Mouse (Mus musculus) midbrain, embryonic 16.5 days (tissue): ENCODE results near the gene Krtap16-1. TPM values are rescaled to one million over a fixed set of nuclear protein-coding genes. Genes with fewer than 3 reads are reported as not detected.

Experiments
- ATAC-seq: fragments of 200-750 bp; cut with Nextera tagmentation; 2 replicates; pipeline ENCODE4 v1.8.0; 2017; ENCODE audit warnings: moderate TSS enrichment
- H3K27ac ChIP-seq: fragments of 300-500 bp; sonication (generic); 2 replicates; pipeline ENCODE4 v1.5.1; 2014; ENCODE audit warnings: mild to moderate bottlenecking, low read length, mixed read lengths
- H3K27me3 ChIP-seq: fragments of 300-500 bp; sonication (generic); 2 replicates; pipeline ENCODE4 v1.6.1; 2014; ENCODE audit warnings: low read depth, low read length, mixed read lengths; ENCODE audit not compliant: control insufficient read depth, insufficient read depth
- H3K36me3 ChIP-seq: fragments of 300-500 bp; sonication (generic); 2 replicates; pipeline ENCODE4 v1.6.1; 2014; ENCODE audit warnings: mild to moderate bottlenecking, low read length, moderate library complexity, mixed read lengths; ENCODE audit not compliant: control insufficient read depth, insufficient read depth
- H3K4me1 ChIP-seq: fragments of 300-500 bp; sonication (generic); 2 replicates; pipeline ENCODE4 v1.6.1; 2014; ENCODE audit warnings: mild to moderate bottlenecking, low read length, mixed read lengths; ENCODE audit not compliant: control insufficient read depth, insufficient read depth
- H3K4me2 ChIP-seq: fragments of 300-500 bp; sonication (generic); 2 replicates; pipeline ENCODE4 v1.6.1; 2014; ENCODE audit warnings: mild to moderate bottlenecking, low read length, mixed read lengths
- H3K4me3 ChIP-seq: fragments of 300-500 bp; sonication (generic); 2 replicates; pipeline ENCODE4 v1.5.1; 2014; ENCODE audit warnings: low read depth, mild to moderate bottlenecking, low read length, moderate library complexity, mixed read lengths
- H3K9ac ChIP-seq: fragments of 300-500 bp; sonication (generic); 2 replicates; pipeline ENCODE4 v1.6.1; 2014; ENCODE audit warnings: low read depth, low read length, mixed read lengths
- H3K9me3 ChIP-seq: fragments of 300-500 bp; sonication (generic); replicated peaks from 2 replicates; pipeline ENCODE4 v1.6.1; 2014; ENCODE audit warnings: mild to moderate bottlenecking, low read length, mixed read lengths; ENCODE audit not compliant: control insufficient read depth, poor library complexity, severe bottlenecking
- WGBS: fragments of 180-500 bp; shearing (Covaris S2); extraction: QIAGEN DNeasy Blood & Tissue Kit; methylation state at CpG from one replicate; pipeline ENCODE4 v1.1.7; 2014; 5-methylcytosine and 5-hydroxymethylcytosine counted together
- polyA plus RNA-seq: library from polyadenylated mRNA; unstranded; fragments of >200 nt; fragmentation: Nextera tagmentation; extraction: Ambion mirVana; gene quantifications from 2 replicates; pipeline ENCODE4 v1.2.1, GENCODE M21; 2015

Gene Krtap16-1
- polyA plus RNA-seq, result 0.17 TPM in 1 of 2 replicates, not detected in the other

DNA sequence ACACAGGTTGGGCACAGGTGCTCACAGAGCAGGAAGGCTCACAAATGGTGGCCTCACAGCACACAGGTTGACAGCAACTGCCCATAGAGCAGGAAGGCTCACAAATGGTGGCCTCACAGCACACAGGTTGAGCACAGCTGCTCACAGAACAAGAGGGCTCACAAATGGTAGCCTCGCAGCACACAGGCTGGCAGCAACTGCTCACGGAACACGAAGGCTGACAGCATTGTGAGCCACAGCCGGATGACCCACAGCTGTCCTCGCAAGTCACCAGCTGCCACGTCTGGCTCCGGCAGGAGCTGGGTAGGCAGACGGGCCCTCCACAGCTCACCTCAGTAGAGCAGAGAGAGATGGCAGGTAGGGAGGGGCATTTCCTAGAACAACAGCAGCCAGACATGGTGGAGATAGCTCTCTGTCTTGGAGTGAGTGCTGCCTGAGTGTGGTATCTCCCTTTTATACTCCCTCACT is at the start of gene Krtap16-1:
Krtap16-1 (minus strand) TSS at position 418 of the 468 bp plus-strand sequence.
- H3K9me3 ChIP-seq, result no peaks in the 10 kb centered on the region
- no peak within 1 kb of the TSS for H3K4me3 ChIP-seq
- H3K4me1 ChIP-seq, result 0 out of 2 replicates have a peak, but pooled peaks cover 4% of the 10 kb centered on the region
- 84% methylated on average over 8 of the region's 8 CpGs for WGBS
- no peaks in the 10 kb centered on the region for H3K27me3 ChIP-seq
- H3K36me3 ChIP-seq, result no peaks in the 10 kb centered on the region
- peak within 1 kb of the TSS; percentile 33 for H3K27ac ChIP-seq
- no peak within 1 kb of the TSS for H3K9ac ChIP-seq
- ATAC-seq, result 0 out of 2 replicates have a peak, but pooled peaks have one; percentile 28
- H3K4me2 ChIP-seq, result no peak within 1 kb of the TSS

DNA sequence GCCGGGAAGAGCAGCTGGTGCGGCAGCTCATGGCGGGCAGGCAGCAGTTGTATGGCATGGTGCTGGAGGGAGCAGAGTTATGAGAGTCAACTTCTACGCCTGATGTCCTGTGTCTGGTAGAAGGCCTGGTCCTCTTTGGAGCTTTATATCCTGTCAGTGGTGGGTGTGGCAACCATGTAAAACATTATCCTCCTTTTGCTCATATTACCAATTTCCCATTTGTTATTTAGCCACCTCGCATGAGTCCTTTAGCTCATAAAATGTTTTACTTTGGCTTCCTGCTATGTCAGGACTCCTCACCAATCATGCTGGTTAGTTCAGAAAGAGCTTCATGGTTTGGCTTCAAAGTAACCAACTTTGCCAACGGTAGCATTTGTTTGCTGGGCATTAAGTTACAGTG is 43.4 kb upstream of the Krtap16-1 start, which contains the start of gene Krt33b:
Krt33b (minus strand) TSS at position 101 of the 400 bp plus-strand sequence.
- WGBS, result 91% methylated on average over 6 of the region's 6 CpGs
- Histone ChIP-seq H3K4me3 (no peak within 1 kb of the TSS), H3K4me1 (no peaks in the 10 kb centered on the region), H3K4me2 (no peak within 1 kb of the TSS), H3K27ac (no peak within 1 kb of the TSS), H3K9ac (no peak within 1 kb of the TSS), H3K27me3 (no peaks in the 10 kb centered on the region), H3K9me3 (no peaks in the 10 kb centered on the region), H3K36me3 (no peaks in the 10 kb centered on the region)
- ATAC-seq, result no peak

DNA sequence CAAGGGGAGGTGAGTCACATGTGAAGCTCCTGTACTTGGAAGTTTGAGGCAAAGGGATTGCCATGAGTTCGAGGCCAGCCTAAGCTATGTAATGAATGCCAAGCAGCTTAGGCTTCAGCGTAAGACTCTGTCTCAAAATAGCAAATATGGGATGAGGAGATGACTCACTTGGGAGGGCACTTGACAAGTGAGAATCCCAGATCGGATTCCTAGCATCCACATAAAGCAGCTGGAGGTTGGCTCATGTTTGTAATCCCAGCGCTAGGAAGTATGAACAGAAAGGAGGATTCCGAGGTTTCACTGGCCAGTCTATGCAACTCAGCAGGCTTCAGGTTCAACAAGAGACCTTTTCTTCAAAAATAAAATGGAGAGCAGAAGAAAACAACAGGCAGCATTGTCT is 35.0 kb upstream of the Krtap16-1 start:
- no peak for ATAC-seq
- H3K9me3 ChIP-seq, result no peaks in the 10 kb centered on the region
- no peak overlapping the region for H3K4me3 ChIP-seq
- H3K27ac ChIP-seq, result no peak overlapping the region
- no peaks in the 10 kb centered on the region for H3K36me3 ChIP-seq
- no peak overlapping the region for H3K9ac ChIP-seq
- no peak overlapping the region for H3K4me2 ChIP-seq
- no peaks in the 10 kb centered on the region for H3K4me1 ChIP-seq
- 81% methylated on average over 5 of the region's 5 CpGs for WGBS
- no peaks in the 10 kb centered on the region for H3K27me3 ChIP-seq

DNA sequence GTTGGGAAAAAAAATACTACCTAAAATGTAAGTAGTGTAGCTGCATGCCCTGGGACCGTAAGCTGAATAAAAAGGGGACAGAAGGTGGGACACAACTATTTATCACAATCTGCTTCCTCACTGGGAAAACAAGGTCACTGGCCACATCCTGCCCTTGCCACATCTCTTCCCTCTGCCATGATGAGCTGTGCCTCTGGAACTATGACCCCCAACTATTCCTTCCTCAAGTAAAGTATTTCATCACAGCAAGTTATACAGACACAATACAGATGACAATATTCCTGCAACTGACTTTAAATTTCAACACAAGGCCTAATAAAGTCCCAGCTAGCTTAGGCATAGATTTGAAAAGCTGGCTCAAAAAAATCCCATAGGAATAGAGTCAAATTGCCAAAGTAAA is 33.1 kb upstream of the Krtap16-1 start:
- Histone ChIP-seq H3K27me3 (no peaks in the 10 kb centered on the region), H3K36me3 (no peaks in the 10 kb centered on the region), H3K4me3 (no peak overlapping the region), H3K27ac (no peak overlapping the region), H3K9me3 (no peaks in the 10 kb centered on the region), H3K4me1 (no peaks in the 10 kb centered on the region), H3K9ac (no peak overlapping the region), H3K4me2 (no peak overlapping the region)
- WGBS, result 100% methylated on average over 1 of the region's 1 CpGs
- ATAC-seq, result no peak

DNA sequence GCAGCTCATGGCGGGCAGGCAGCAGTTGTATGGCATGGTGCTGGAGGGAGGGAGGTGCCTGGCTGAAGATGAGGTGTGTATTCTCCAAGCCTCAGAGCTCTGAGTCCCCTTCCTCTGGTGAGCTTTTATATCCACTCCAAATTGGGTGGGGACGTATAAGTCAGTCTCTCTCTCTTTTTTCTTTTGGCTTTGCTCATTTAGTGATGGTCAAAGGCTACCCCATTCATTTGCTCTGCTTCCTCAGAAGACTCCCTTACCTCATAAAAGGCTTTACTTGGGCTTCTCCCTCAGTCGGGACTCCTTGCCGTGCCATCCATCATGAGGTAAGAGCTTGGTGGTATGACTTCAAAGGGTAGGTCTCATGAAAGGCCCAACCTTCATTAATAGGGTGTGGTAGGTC is 29.7 kb upstream of the Krtap16-1 start, which contains the start of gene Krt33a:
Krt33a (minus strand) TSS at position 101 of the 400 bp plus-strand sequence.
- 82% methylated on average over 4 of the region's 4 CpGs for WGBS
- no peak within 1 kb of the TSS for H3K27ac ChIP-seq
- H3K36me3 ChIP-seq, result no peaks in the 10 kb centered on the region
- H3K27me3 ChIP-seq, result no peaks in the 10 kb centered on the region
- H3K4me1 ChIP-seq, result no peaks in the 10 kb centered on the region
- no peak within 1 kb of the TSS for H3K9ac ChIP-seq
- H3K9me3 ChIP-seq, result no peaks in the 10 kb centered on the region
- H3K4me3 ChIP-seq, result no peak within 1 kb of the TSS
- H3K4me2 ChIP-seq, result no peak within 1 kb of the TSS
- ATAC-seq, result no peak

DNA sequence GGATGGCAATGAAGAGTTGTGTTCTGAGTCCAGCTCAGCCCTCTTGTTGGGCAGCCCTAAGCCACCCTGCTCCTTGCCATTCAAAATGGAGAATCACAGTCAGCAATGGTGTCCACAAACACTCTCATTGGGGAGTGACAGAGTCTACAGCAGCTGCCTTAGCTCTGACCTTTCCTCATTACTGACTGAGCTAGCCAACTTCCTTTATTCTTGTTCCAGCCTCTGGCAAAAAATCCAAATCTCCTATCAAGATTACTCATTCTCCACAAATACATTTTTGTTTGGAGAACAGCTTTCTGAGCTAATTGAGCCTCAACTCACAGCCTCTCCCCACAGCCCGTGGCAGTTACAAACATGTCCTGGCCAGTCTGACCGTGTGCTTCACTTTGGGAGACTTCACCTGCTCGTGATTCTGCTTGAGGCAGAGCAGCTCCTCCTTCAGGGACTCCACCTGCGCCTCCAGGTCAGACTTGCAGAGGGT is 27.3 kb upstream of the Krtap16-1 start:
- no peak for ATAC-seq
- Histone ChIP-seq H3K4me1 (no peaks in the 10 kb centered on the region), H3K36me3 (no peaks in the 10 kb centered on the region), H3K4me2 (no peak overlapping the region), H3K4me3 (no peak overlapping the region), H3K9ac (no peak overlapping the region), H3K27me3 (no peaks in the 10 kb centered on the region), H3K9me3 (no peaks in the 10 kb centered on the region), H3K27ac (no peak overlapping the region)
- WGBS, result 84% methylated on average over 4 of the region's 4 CpGs

DNA sequence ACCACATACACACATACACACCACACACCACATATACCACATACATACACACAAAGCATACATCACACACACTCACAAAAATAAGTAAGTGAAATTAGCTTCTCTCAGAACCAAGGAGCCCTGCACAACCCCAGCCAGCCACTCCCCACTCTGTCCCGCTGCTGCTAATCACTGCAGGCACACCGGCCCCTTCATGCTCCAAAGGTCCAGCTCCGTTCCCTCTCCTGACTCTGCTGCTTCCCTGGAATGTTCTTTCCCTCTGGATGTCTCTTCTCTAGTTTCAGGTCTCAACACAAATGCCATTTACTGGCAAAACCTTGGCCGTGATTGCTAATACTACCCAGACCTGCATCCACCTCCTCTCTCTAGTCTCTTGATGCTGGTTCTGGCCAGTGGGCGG is 24.3 kb upstream of the Krtap16-1 start:
- H3K36me3 ChIP-seq, result no peaks in the 10 kb centered on the region
- H3K9me3 ChIP-seq, result no peaks in the 10 kb centered on the region
- H3K4me2 ChIP-seq, result no peak overlapping the region
- WGBS, result 83% methylated on average over 5 of the region's 5 CpGs
- no peak for ATAC-seq
- no peaks in the 10 kb centered on the region for H3K4me1 ChIP-seq
- H3K9ac ChIP-seq, result no peak overlapping the region
- no peak overlapping the region for H3K27ac ChIP-seq
- H3K27me3 ChIP-seq, result no peaks in the 10 kb centered on the region
- no peak overlapping the region for H3K4me3 ChIP-seq

DNA sequence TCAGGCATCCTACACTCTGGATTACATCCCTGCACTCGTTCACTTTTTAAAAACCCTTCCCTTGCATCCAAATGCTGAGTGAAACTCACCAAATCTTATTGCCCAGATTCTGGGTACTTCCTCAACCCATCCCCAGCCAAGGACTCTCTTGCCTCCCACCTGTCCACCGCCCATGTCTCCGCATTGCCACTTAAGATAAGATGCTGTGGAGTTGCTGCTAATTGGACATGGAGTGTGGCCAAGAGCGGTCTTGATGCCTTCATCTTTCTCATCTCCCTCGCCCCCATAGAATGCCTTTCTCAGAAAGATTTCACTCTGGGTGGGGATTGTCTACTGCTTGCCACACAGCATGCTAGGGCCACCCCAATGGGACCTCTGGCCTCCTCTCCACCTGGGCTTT is 21.9 kb upstream of the Krtap16-1 start:
- H3K9me3 ChIP-seq, result no peaks in the 10 kb centered on the region
- WGBS, result 84% methylated on average over 5 of the region's 5 CpGs
- H3K4me3 ChIP-seq, result no peak overlapping the region
- no peak overlapping the region for H3K4me2 ChIP-seq
- H3K9ac ChIP-seq, result no peak overlapping the region
- H3K27ac ChIP-seq, result no peak overlapping the region
- ATAC-seq, result no peak
- no peaks in the 10 kb centered on the region for H3K4me1 ChIP-seq
- no peaks in the 10 kb centered on the region for H3K36me3 ChIP-seq
- no peaks in the 10 kb centered on the region for H3K27me3 ChIP-seq

DNA sequence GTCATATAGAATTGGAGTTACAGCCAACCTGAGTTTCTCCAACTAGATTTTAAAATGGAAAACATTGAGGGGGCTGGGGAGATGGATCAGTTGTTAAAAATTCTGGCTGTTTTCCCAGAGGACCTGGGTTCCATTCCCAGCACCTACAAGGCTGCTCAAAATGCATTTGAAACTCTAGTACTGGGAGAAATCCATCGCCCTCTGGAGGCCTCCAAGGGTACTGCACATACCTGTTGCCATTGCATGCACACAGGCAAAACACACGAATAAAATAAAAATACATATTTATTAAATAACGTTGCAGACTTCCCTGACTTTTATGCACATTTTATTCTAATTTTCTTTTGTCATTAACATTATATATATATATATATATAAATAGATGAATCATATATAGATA is 20.2 kb upstream of the Krtap16-1 start:
- no peak overlapping the region for H3K9ac ChIP-seq

More for the DNA sequence above, 20.2 kb upstream of the Krtap16-1 start:
- Histone ChIP-seq H3K36me3 (no peaks in the 10 kb centered on the region), H3K4me2 (no peak overlapping the region), H3K4me1 (no peaks in the 10 kb centered on the region), H3K27me3 (no peaks in the 10 kb centered on the region), H3K27ac (no peak overlapping the region), H3K4me3 (no peak overlapping the region), H3K9me3 (no peaks in the 10 kb centered on the region)
- ATAC-seq, result no peak
- 59% methylated on average over 3 of the region's 3 CpGs for WGBS
